Mouse (Mus musculus) T-helper 17 cell (primary cell): Measurements from ENCODE around the gene Cdh7.
"Not testable (repeated sequence)": the region's sequence is repeated elsewhere in the genome, so short reads cannot be mapped to it uniquely, and the experiment has no call there.

ENCODE experiments used
- in situ Hi-C, 2 experiments: fragments of 300-600 bp; cut with MboI, MseI; formaldehyde crosslinking; loops; 1 replicate in 1 of 2; 2 replicates in 1 of 2; pipeline ENCODE4 v1.15.1; 2025; ENCODE audit warnings: high pct_unique_total_duplicates in 2 of 2

Cdh7 gene

GRCm38 (mm10) chr1:109982064-109982808 lies at the start of gene Cdh7:
TSS of gene Cdh7 (plus strand) at chr1:109982431.
- in situ Hi-C loops = no loop called here

- in situ Hi-C loops = no loop called here
These were observed 49.6 kb upstream of the Cdh7 start for GRCm38 (mm10) chr1:109932674-109933073.

GRCm38 (mm10) chr1:109948571-109948970 lies 33.7 kb upstream of the Cdh7 start:
- in situ Hi-C loops = no loop called here

- in situ Hi-C loops = no loop called here
These were observed 10.4 kb upstream of the Cdh7 start for GRCm38 (mm10) chr1:109971721-109972425.

- in situ Hi-C loops = no loop called here
These were observed 9.7 kb upstream of the Cdh7 start for GRCm38 (mm10) chr1:109972426-109973015.

- in situ Hi-C loops = no loop called here
These were observed 742 bp downstream of the Cdh7 start for GRCm38 (mm10) chr1:109982809-109983536.

- in situ Hi-C loops = no loop called here
These were observed 1.3 kb downstream of the Cdh7 start for GRCm38 (mm10) chr1:109983537-109983912.

- in situ Hi-C loops = no loop called here
These were observed 2.5 kb downstream of the Cdh7 start for GRCm38 (mm10) chr1:109984776-109985175.

- in situ Hi-C loops = no loop called here
These were observed 3.2 kb downstream of the Cdh7 start for GRCm38 (mm10) chr1:109985468-109985867.

GRCm38 (mm10) chr1:109989541-109989940 lies 7.3 kb downstream of the Cdh7 start:
- in situ Hi-C loops = no loop called here

GRCm38 (mm10) chr1:109993906-109994305 lies 11.7 kb downstream of the Cdh7 start:
- in situ Hi-C loops = no loop called here

- in situ Hi-C loops = no loop called here
These were observed 22.2 kb downstream of the Cdh7 start for GRCm38 (mm10) chr1:110004451-110004850.

GRCm38 (mm10) chr1:110005038-110005437 lies 22.8 kb downstream of the Cdh7 start:
- in situ Hi-C loops = no loop called here

GRCm38 (mm10) chr1:110012153-110012552 lies 29.9 kb downstream of the Cdh7 start:
- in situ Hi-C loops = no loop called here

- in situ Hi-C loops = loop anchor here in 1 of 2 experiments (25.0 kb wide), 1 partner anchor 556 kb away; no protein-coding TSS in a partner anchor
These were observed 74.1 kb downstream of the Cdh7 start for GRCm38 (mm10) chr1:110056317-110056716.

GRCm38 (mm10) chr1:110067405-110067804 lies 85.2 kb downstream of the Cdh7 start:
- in situ Hi-C loops = loop anchor here in 1 of 2 experiments (25.0 kb wide), 1 partner anchor 545 kb away; no protein-coding TSS in a partner anchor

GRCm38 (mm10) chr1:110078471-110078870 lies 96.2 kb downstream of the Cdh7 start:
- in situ Hi-C loops = no loop called here

- in situ Hi-C loops = no loop called here
These were observed 135.8 kb downstream of the Cdh7 start for GRCm38 (mm10) chr1:110118071-110118470.

- in situ Hi-C loops = no loop called here
These were observed 136.6 kb downstream of the Cdh7 start for GRCm38 (mm10) chr1:110118862-110119261.

- in situ Hi-C loops = not testable (repeated sequence)
These were observed 189.2 kb downstream of the Cdh7 start for GRCm38 (mm10) chr1:110171459-110171858.
